ENCODE assay signal across 8 mouse cellular contexts in genomic region chr10:94943846-94944690, GRCm38 (mm10). TPM values are rescaled to one million over a fixed set of nuclear protein-coding genes. Genes with fewer than 3 reads are reported as not detected.
DNase-seq lines count a peak whose midpoint lies in the region; ATAC-seq and TF ChIP-seq lines count a peak whose summit lies in the region.

No protein-coding gene starts in this region.

- no peak overlapping the region for H3K27ac ChIP-seq in kidney, adult 2 months (ENCODE audit: insufficient read depth, low read depth, low read length)
- H3K27ac ChIP-seq in kidney, embryonic 15.5 days = no peak overlapping the region
- H3K27ac ChIP-seq in liver, embryonic 12.5 days = peak overlapping the region; percentile 69; the same call in 1 of the 2 replicates
- no peak overlapping the region for H3K27ac ChIP-seq in stomach, embryonic 14.5 days (ENCODE audit: low read length)

- no peak for TF ChIP-seq CTCF in kidney, adult 2 months (conservative IDR thresholded peaks at IDR 0.05; ENCODE audit: insufficient read depth, insufficient read length, low read depth, low read length)

- peak; percentile 30; the same call in 1 of the 2 replicates for ATAC-seq in kidney, embryonic 15.5 days (replicated peaks; ENCODE audit: low FRiP score)
- ATAC-seq in liver, embryonic 12.5 days = peak; percentile 48
- ATAC-seq in stomach, embryonic 14.5 days (ENCODE audit: insufficient number of reproducible peaks, insufficient read depth, low FRiP score, low read depth) = 0 out of 2 replicates have a peak, but pooled peaks have one; percentile 10

- WGBS in kidney, adult 2 months = 2% methylated on average over 107 of the region's 110 CpGs
- under 1% methylated on average over 86 of the region's 110 CpGs for WGBS in kidney, embryonic 15.5 days
- WGBS in liver, embryonic 12.5 days (ENCODE audit: insufficient replicate concordance) = under 1% methylated on average over 94 of the region's 110 CpGs
- under 1% methylated on average over 102 of the region's 110 CpGs for WGBS in stomach, embryonic 14.5 days

- H3K9ac ChIP-seq in kidney, embryonic 15.5 days = peak overlapping the region; percentile 66
- peak overlapping the region; percentile 76 for H3K9ac ChIP-seq in liver, embryonic 12.5 days
- H3K9ac ChIP-seq in stomach, embryonic 14.5 days (replicated peaks; ENCODE audit: low read depth, low read length) = peak overlapping the region; percentile 53

- H3K27me3 ChIP-seq in kidney, adult 2 months (replicated peaks; ENCODE audit: control insufficient read depth, insufficient read depth, low read length) = peaks cover 7% of the 10 kb centered on the region
- H3K27me3 ChIP-seq in kidney, embryonic 15.5 days = peaks cover 70% of the 10 kb centered on the region
- peaks cover 66% of the 10 kb centered on the region for H3K27me3 ChIP-seq in liver, embryonic 12.5 days (replicated peaks)
- 0 out of 2 replicates have a peak, but pooled peaks cover 6% of the 10 kb centered on the region for H3K27me3 ChIP-seq in stomach, embryonic 14.5 days (ENCODE audit: control insufficient read depth, insufficient read depth, low read length)

- H3K36me3 ChIP-seq in kidney, adult 2 months (ENCODE audit: control insufficient read depth, insufficient read depth, low read length) = no peaks in the 10 kb centered on the region
- H3K36me3 ChIP-seq in kidney, embryonic 15.5 days = no peaks in the 10 kb centered on the region
- no peaks in the 10 kb centered on the region for H3K36me3 ChIP-seq in liver, embryonic 12.5 days
- no peaks in the 10 kb centered on the region for H3K36me3 ChIP-seq in stomach, embryonic 14.5 days (ENCODE audit: control insufficient read depth, insufficient read depth, low read length)

- no peak for TF ChIP-seq POLR2A in kidney, adult 2 months (IDR thresholded peaks at IDR 0.05; ENCODE audit: low read depth, low read length)

- peak; percentile 12 for DNase-seq in kidney, adult 2 months
- no peak for DNase-seq in kidney, adult 8-10 months
- peak; percentile 79 for DNase-seq in embryo, embryonic 9.5 days (ENCODE audit: extremely low spot score)
- peak; percentile 94 for DNase-seq in heart, adult 11 months
- peak; percentile 44 to 59 for DNase-seq in natural killer cell, adult 2 months (ENCODE audit: low spot score in 2 of 2)

- H3K4me1 ChIP-seq in kidney, adult 2 months (ENCODE audit: control insufficient read depth, insufficient read depth, low read length) = no peaks in the 10 kb centered on the region
- peaks cover 33% of the 10 kb centered on the region for H3K4me1 ChIP-seq in kidney, embryonic 15.5 days
- H3K4me1 ChIP-seq in liver, embryonic 12.5 days = peaks cover 75% of the 10 kb centered on the region
- H3K4me1 ChIP-seq in stomach, embryonic 14.5 days (ENCODE audit: control insufficient read depth, insufficient read depth, low read length) = no peaks in the 10 kb centered on the region

- peak overlapping the region; percentile 97 for H3K4me2 ChIP-seq in kidney, embryonic 15.5 days
- peak overlapping the region; percentile 98 for H3K4me2 ChIP-seq in liver, embryonic 12.5 days
- peak overlapping the region; percentile 98 for H3K4me2 ChIP-seq in stomach, embryonic 14.5 days (replicated peaks; ENCODE audit: low read depth, low read length)

- H3K4me3 ChIP-seq in kidney, adult 2 months (ENCODE audit: insufficient read depth, low read depth, low read length) = peak overlapping the region; percentile 61
- H3K4me3 ChIP-seq in kidney, embryonic 15.5 days (replicated peaks) = peak overlapping the region; percentile 79
- H3K4me3 ChIP-seq in liver, embryonic 12.5 days = peak overlapping the region; percentile 76
- H3K4me3 ChIP-seq in stomach, embryonic 14.5 days (ENCODE audit: low read depth, low read length) = peak overlapping the region; percentile 68

- H3K9me3 ChIP-seq in kidney, embryonic 15.5 days (replicated peaks) = no peaks in the 10 kb centered on the region
- H3K9me3 ChIP-seq in liver, embryonic 12.5 days (replicated peaks) = no peaks in the 10 kb centered on the region
- H3K9me3 ChIP-seq in stomach, embryonic 14.5 days (ENCODE audit: control insufficient read depth, low read depth, low read length) = no peaks in the 10 kb centered on the region

RNA-seq across cellular contexts. Expression of gene Plxnc1, which starts 0.6 kb away (rescaled TPM):
- polyA plus RNA-seq in kidney, adult 2 months (2012; rRNA removed) = 0.42 and 1.5 TPM in 2 replicates
- 1.8 TPM in 2 replicates for polyA plus RNA-seq in kidney, embryonic 15.5 days (2015; fragmentation: Nextera tagmentation; extraction: Ambion mirVana)
- polyA plus RNA-seq in liver, embryonic 12.5 days (2016; fragmentation: Nextera tagmentation; extraction: Ambion mirVana) = 3.9 and 4.4 TPM in 2 replicates
- polyA plus RNA-seq in stomach, embryonic 14.5 days (2014; fragmentation: Nextera tagmentation; extraction: Ambion mirVana) = 2.0 and 2.3 TPM in 2 replicates

Comparison
In these comparisons a context has a peak if more than half of its experiments do, and no peak if none do; other contexts are left out.
1. DNase-seq: peak in kidney, adult 2 months (single experiment), embryo, embryonic 9.5 days (single experiment), heart, adult 11 months (single experiment) and natural killer cell, adult 2 months (2 of 2); none in kidney, adult 8-10 months (0 of 2).
2. Peak in every context shown above with its lines, with median percentiles within 50 percentile points of each other: H3K4me3 ChIP-seq, ATAC-seq, H3K4me2 ChIP-seq and H3K9ac ChIP-seq.